Comparison of ENCODE assay signal across 20 mouse cellular contexts in genomic region chr14:47422466-47422865, GRCm38 (mm10).
"Had no signal": no experiment of that assay in that cellular context is flagged by ENCODE, and none has a peak within 500 bp of the region (broad histone marks: within the 10 kb centered on the region; RNA-seq: fewer than 3 reads in every experiment).

No protein-coding gene starts in this region.

- DNase-seq: liver, postnatal 0 days; lung, adult 2 months; lung, postnatal 4 days; midbrain, embryonic 14.5 days; retina, postnatal 1 day; right cerebral cortex, adult 18-20 months; right cerebral cortex, postnatal 25 days; right cerebral cortex, postnatal 4 days; spleen, adult 18-20 months; thymus, adult 2 months; thymus, postnatal 25 days; thymus, postnatal 4 days had no signal

- H3K36me3 ChIP-seq: lung, embryonic 15.5 days; midbrain, embryonic 10.5 days; midbrain, embryonic 12.5 days; neural tube, embryonic 13.5 days; neural tube, embryonic 15.5 days; stomach, embryonic 15.5 days had no signal

- H3K9ac ChIP-seq: liver, postnatal 0 days; lung, embryonic 15.5 days; midbrain, embryonic 12.5 days; neural tube, embryonic 13.5 days; neural tube, embryonic 15.5 days; stomach, embryonic 15.5 days had no signal

- H3K27me3 ChIP-seq: lung, embryonic 15.5 days; midbrain, embryonic 12.5 days; neural tube, embryonic 13.5 days; neural tube, embryonic 15.5 days; stomach, embryonic 15.5 days had no signal

- H3K27ac ChIP-seq: lung, embryonic 15.5 days; midbrain, embryonic 10.5 days; midbrain, embryonic 12.5 days; neural tube, embryonic 13.5 days; neural tube, embryonic 15.5 days; stomach, embryonic 15.5 days; stomach, postnatal 0 days had no signal

- H3K4me3 ChIP-seq: lung, embryonic 15.5 days; midbrain, embryonic 10.5 days; midbrain, embryonic 12.5 days; myocyte; neural tube, embryonic 13.5 days; neural tube, embryonic 15.5 days; stomach, embryonic 15.5 days had no signal

- H3K9me3 ChIP-seq: lung, embryonic 15.5 days; midbrain, embryonic 10.5 days; midbrain, embryonic 12.5 days; neural tube, embryonic 13.5 days; neural tube, embryonic 15.5 days; stomach, embryonic 15.5 days had no signal
